Mouse (Mus musculus): Measurements from ENCODE around the gene Irf2.

GRCm38 (mm10) chr8:46752986-46753385 lies 13.5 kb downstream of the Irf2 start:
- no peak for TF ChIP-seq CTCF (IDR thresholded peaks at IDR 0.05; ENCODE audit: low read depth)
- TF ChIP-seq EP300 (optimal IDR thresholded peaks at IDR 0.05) = no peak
